Mouse (Mus musculus): ENCODE data around the gene Mansc1. TPM values are rescaled to one million over a fixed set of nuclear protein-coding genes. Genes with fewer than 3 reads are reported as not detected.
"Not testable (repeated sequence)": the region's sequence is repeated elsewhere in the genome, so short reads cannot be mapped to it uniquely, and the experiment has no call there.

Mansc1 gene
- 13.3 and 13.5 TPM in 2 replicates for polyA plus RNA-seq (2015; fragmentation: Nextera tagmentation; extraction: Ambion mirVana)

GRCm38 (mm10) chr6:134631947-134632687, at the start of gene Mansc1:
TSS of gene Mansc1 (minus strand) at chr6:134632488.
- peak within 1 kb of the TSS; percentile 99 for H3K4me2 ChIP-seq (ENCODE audit: low read length)
- H3K27ac ChIP-seq = peak within 1 kb of the TSS; percentile 81
- no peaks in the 10 kb centered on the region for H3K9me3 ChIP-seq (replicated peaks; ENCODE audit: low read length)
- DNase-seq (ENCODE audit: low spot score) (peak; percentile 62), ATAC-seq (replicated peaks; ENCODE audit: low FRiP score, low read depth) (peak; percentile 73)
- H3K4me1 ChIP-seq (replicated peaks; ENCODE audit: insufficient read depth, low read length) = no peaks in the 10 kb centered on the region; the same call in 1 of the 2 replicates
- H3K36me3 ChIP-seq (ENCODE audit: insufficient read depth, low read length) = no peaks in the 10 kb centered on the region
- peak within 1 kb of the TSS; percentile 58 for H3K4me3 ChIP-seq (replicated peaks; ENCODE audit: low read depth, low read length)
- H3K9ac ChIP-seq (ENCODE audit: low read depth, low read length) = peak within 1 kb of the TSS; percentile 80
- H3K27me3 ChIP-seq (ENCODE audit: insufficient read depth, low read length) = no peaks in the 10 kb centered on the region
- under 1% methylated on average over 46 of the region's 46 CpGs for WGBS
- peak; percentile 26; the same call in 1 of the 2 replicates for TF ChIP-seq CTCF (IDR thresholded peaks at IDR 0.05; ENCODE audit: low read depth)

- not testable (repeated sequence) for H3K9me3 ChIP-seq (replicated peaks; ENCODE audit: low read length); DNase-seq (ENCODE audit: low spot score); H3K36me3 ChIP-seq (ENCODE audit: insufficient read depth, low read length); H3K4me1 ChIP-seq (replicated peaks; ENCODE audit: insufficient read depth, low read length); H3K4me3 ChIP-seq (replicated peaks; ENCODE audit: low read depth, low read length); ATAC-seq (replicated peaks; ENCODE audit: low FRiP score, low read depth); H3K27me3 ChIP-seq (ENCODE audit: insufficient read depth, low read length); H3K4me2 ChIP-seq (ENCODE audit: low read length); H3K9ac ChIP-seq (ENCODE audit: low read depth, low read length); H3K27ac ChIP-seq
- WGBS = 89% methylated on average over 4 of the region's 4 CpGs
These were observed 47.0 kb upstream of the Mansc1 start for GRCm38 (mm10) chr6:134679330-134679729.

GRCm38 (mm10) chr6:134678037-134678436, 45.7 kb upstream of the Mansc1 start:
- no peak overlapping the region for H3K9ac ChIP-seq (ENCODE audit: low read depth, low read length)
- TF ChIP-seq CTCF (IDR thresholded peaks at IDR 0.05; ENCODE audit: low read depth) = no peak
- WGBS = 67% methylated on average over 3 of the region's 3 CpGs
- H3K4me1 ChIP-seq (replicated peaks; ENCODE audit: insufficient read depth, low read length) = no peaks in the 10 kb centered on the region
- H3K27ac ChIP-seq = no peak overlapping the region
- no peaks in the 10 kb centered on the region for H3K9me3 ChIP-seq (replicated peaks; ENCODE audit: low read length)
- no peak overlapping the region for H3K4me2 ChIP-seq (ENCODE audit: low read length)
- no peak for ATAC-seq (replicated peaks; ENCODE audit: low FRiP score, low read depth)
- H3K36me3 ChIP-seq (ENCODE audit: insufficient read depth, low read length) = no peaks in the 10 kb centered on the region
- DNase-seq (ENCODE audit: low spot score) = no peak
- no peaks in the 10 kb centered on the region for H3K27me3 ChIP-seq (ENCODE audit: insufficient read depth, low read length)
- H3K4me3 ChIP-seq (replicated peaks; ENCODE audit: low read depth, low read length) = no peak overlapping the region

- H3K27ac ChIP-seq = no peak overlapping the region
- ATAC-seq (replicated peaks; ENCODE audit: low FRiP score, low read depth) = no peak
- no peak overlapping the region for H3K4me3 ChIP-seq (replicated peaks; ENCODE audit: low read depth, low read length)
- no peak overlapping the region for H3K9ac ChIP-seq (ENCODE audit: low read depth, low read length)
- no peaks in the 10 kb centered on the region for H3K27me3 ChIP-seq (ENCODE audit: insufficient read depth, low read length)
- H3K9me3 ChIP-seq (replicated peaks; ENCODE audit: low read length) = no peaks in the 10 kb centered on the region
- no peak overlapping the region for H3K4me2 ChIP-seq (ENCODE audit: low read length)
- WGBS = 82% methylated on average over 4 of the region's 4 CpGs
- no peaks in the 10 kb centered on the region for H3K36me3 ChIP-seq (ENCODE audit: insufficient read depth, low read length)
- DNase-seq (ENCODE audit: low spot score) = no peak
- no peak for TF ChIP-seq CTCF (IDR thresholded peaks at IDR 0.05; ENCODE audit: low read depth)
- H3K4me1 ChIP-seq (replicated peaks; ENCODE audit: insufficient read depth, low read length) = no peaks in the 10 kb centered on the region
These were observed 45.2 kb upstream of the Mansc1 start for GRCm38 (mm10) chr6:134677504-134677903.

GRCm38 (mm10) chr6:134673712-134674111, 41.4 kb upstream of the Mansc1 start:
- not testable (repeated sequence) for H3K9ac ChIP-seq (ENCODE audit: low read depth, low read length); H3K4me2 ChIP-seq (ENCODE audit: low read length); H3K9me3 ChIP-seq (replicated peaks; ENCODE audit: low read length); H3K4me3 ChIP-seq (replicated peaks; ENCODE audit: low read depth, low read length); H3K4me1 ChIP-seq (replicated peaks; ENCODE audit: insufficient read depth, low read length); ATAC-seq (replicated peaks; ENCODE audit: low FRiP score, low read depth); H3K36me3 ChIP-seq (ENCODE audit: insufficient read depth, low read length); H3K27ac ChIP-seq; DNase-seq (ENCODE audit: low spot score); H3K27me3 ChIP-seq (ENCODE audit: insufficient read depth, low read length)
- WGBS = 90% methylated on average over 8 of the region's 8 CpGs

GRCm38 (mm10) chr6:134670881-134671411, 38.7 kb upstream of the Mansc1 start:
- H3K27me3 ChIP-seq (ENCODE audit: insufficient read depth, low read length) = no peaks in the 10 kb centered on the region
- H3K27ac ChIP-seq = no peak overlapping the region
- H3K4me1 ChIP-seq (replicated peaks; ENCODE audit: insufficient read depth, low read length) = 0 out of 2 replicates have a peak, but pooled peaks cover 6% of the 10 kb centered on the region
- H3K36me3 ChIP-seq (ENCODE audit: insufficient read depth, low read length) = no peaks in the 10 kb centered on the region
- DNase-seq (ENCODE audit: low spot score) = peak; percentile 63
- no peak overlapping the region for H3K9ac ChIP-seq (ENCODE audit: low read depth, low read length)
- no peak overlapping the region for H3K4me2 ChIP-seq (ENCODE audit: low read length)
- WGBS = 39% methylated on average over 4 of the region's 4 CpGs
- no peak; the same call in 1 of the 2 replicates for ATAC-seq (replicated peaks; ENCODE audit: low FRiP score, low read depth)
- TF ChIP-seq CTCF (IDR thresholded peaks at IDR 0.05; ENCODE audit: low read depth) = no peak
- H3K9me3 ChIP-seq (replicated peaks; ENCODE audit: low read length) = no peaks in the 10 kb centered on the region
- H3K4me3 ChIP-seq (replicated peaks; ENCODE audit: low read depth, low read length) = no peak overlapping the region

All from kidney, postnatal 0 days (tissue).